Mouse (Mus musculus) spleen, adult 2 months (tissue): ENCODE measurements around the gene Krt8. TPM values are rescaled to one million over a fixed set of nuclear protein-coding genes. Genes with fewer than 3 reads are reported as not detected.

Experiments used
- DNase-seq, 2 experiments: peaks; one replicate each; pipeline versions ENCODE4 v3.0.0 to v3.0.0-alpha.2; 2012 to 2021; ENCODE audit warnings: low spot score in 2 of 2, low read depth in 1 of 2
- H3K27ac ChIP-seq: fragments of 200-500 bp; 2 replicates; pipeline ENCODE4 v1.5.1; 2012; ENCODE audit warnings: low read length, inconsistent platforms; ENCODE audit not compliant: insufficient read depth
- H3K27me3 ChIP-seq: fragments of 200-500 bp; 2 replicates; pipeline ENCODE4 v1.6.1; 2012; ENCODE audit warnings: mild to moderate bottlenecking, moderate library complexity, low read length, inconsistent platforms; ENCODE audit not compliant: control insufficient read depth, insufficient read depth
- H3K36me3 ChIP-seq: fragments of 200-500 bp; 2 replicates; pipeline ENCODE4 v1.6.1; 2012; ENCODE audit warnings: mild to moderate bottlenecking, low read length, inconsistent platforms; ENCODE audit not compliant: control insufficient read depth, insufficient read depth
- H3K4me1 ChIP-seq: fragments of 200-500 bp; 2 replicates; pipeline ENCODE4 v1.6.1; 2011; ENCODE audit warnings: inconsistent platforms; ENCODE audit not compliant: control insufficient read depth, insufficient read depth, insufficient read length
- H3K4me3 ChIP-seq: fragments of 200-500 bp; 2 replicates; pipeline ENCODE4 v1.5.1; 2011; ENCODE audit warnings: mild to moderate bottlenecking, inconsistent platforms; ENCODE audit not compliant: insufficient read depth, insufficient read length; ENCODE audit errors: extremely low read depth
- CTCF ChIP-seq: fragments of 200-500 bp; IDR thresholded peaks from 2 replicates; pipeline ENCODE4 v1.5.1; 2011; ENCODE audit warnings: mild to moderate bottlenecking, inconsistent platforms; ENCODE audit not compliant: insufficient read depth, insufficient read length, insufficient replicate concordance; ENCODE audit errors: extremely low read depth
- POLR2A ChIP-seq: fragments of 200-500 bp; IDR thresholded peaks from 2 replicates; pipeline ENCODE4 v1.6.1; 2011; ENCODE audit warnings: low read depth, low read length, inconsistent platforms
- WGBS: fragments of 180-500 bp; shearing (Covaris S2); methylation state at CpG from one replicate; pipeline ENCODE4 v1.1.7; 2018; 5-methylcytosine and 5-hydroxymethylcytosine counted together
- polyA plus RNA-seq: library from polyadenylated mRNA; depleted of rRNA; stranded (reverse); fragments of >200 nt; gene quantifications from 2 replicates; pipeline ENCODE4 v1.2.3, GENCODE M21; 2012; rRNA removed

The Krt8 gene
- polyA plus RNA-seq, 1 experiment: 2.2 TPM

GRCm38 (mm10) chr15:101952733-101953474 lies 51.4 kb downstream of the Krt8 start:
- no peak for DNase-seq
- Histone ChIP-seq H3K4me1 (no peaks in the 10 kb centered on the region), H3K4me3 (no peak overlapping the region), H3K27ac (no peak overlapping the region), H3K36me3 (no peaks in the 10 kb centered on the region), H3K27me3 (no peaks in the 10 kb centered on the region)
- TF ChIP-seq CTCF: no peak
- no peak for TF ChIP-seq POLR2A
- whole genome bisulfite sequencing: 83% methylated on average over 7 of the region's 7 CpGs

Other genes with a start within 250 kb of the Krt8 start
- not detected in 2 replicates for gene Krt72, start 218.0 kb downstream of the Krt8 start, polyA plus RNA-seq
- gene Krt73, start 202.1 kb downstream of the Krt8 start, polyA plus RNA-seq: not detected in 2 replicates
- gene Krt2, start 186.3 kb downstream of the Krt8 start, polyA plus RNA-seq: not detected in 2 replicates
- gene Krt1, start 153.7 kb downstream of the Krt8 start, polyA plus RNA-seq: 0.05 and 0.22 TPM in 2 replicates
- gene Krt77, start 134.8 kb downstream of the Krt8 start, polyA plus RNA-seq: not detected in 2 replicates
- gene Krt76, start 111.6 kb downstream of the Krt8 start, polyA plus RNA-seq: 0.07 TPM in 1 of 2 replicates, not detected in the other
- 0.05 TPM in 1 of 2 replicates, not detected in the other for gene Krt4, start 79.7 kb downstream of the Krt8 start, polyA plus RNA-seq
- not detected in 2 replicates for gene Krt79, start 64.2 kb downstream of the Krt8 start, polyA plus RNA-seq
- gene Krt78, start 50.2 kb downstream of the Krt8 start, polyA plus RNA-seq: not detected in 2 replicates
- 2.1 and 2.2 TPM in 2 replicates for gene Krt18, start 23.7 kb upstream of the Krt8 start, polyA plus RNA-seq
- 59.7 and 65.8 TPM in 2 replicates for gene Eif4b, start 69.3 kb upstream of the Krt8 start, polyA plus RNA-seq
- 44.5 and 46.3 TPM in 2 replicates for gene Tns2, start 95.9 kb upstream of the Krt8 start, polyA plus RNA-seq
- gene Spryd3, start 131.8 kb upstream of the Krt8 start, polyA plus RNA-seq: 26.0 and 28.8 TPM in 2 replicates
- gene Igfbp6, start 139.9 kb upstream of the Krt8 start, polyA plus RNA-seq: 10.9 and 21.0 TPM in 2 replicates
- 3.2 and 5.4 TPM in 2 replicates for gene Soat2, start 146.0 kb upstream of the Krt8 start, polyA plus RNA-seq
- 26.8 and 30.2 TPM in 2 replicates for gene Zfp740, start 198.8 kb upstream of the Krt8 start, polyA plus RNA-seq
- 33.2 and 40.9 TPM in 2 replicates for gene Csad, start 200.2 kb upstream of the Krt8 start, polyA plus RNA-seq
- 127 and 143 TPM in 2 replicates for gene Itgb7, start 227.5 kb upstream of the Krt8 start, polyA plus RNA-seq